Mouse (Mus musculus): Measurements from ENCODE around the gene Ank2.

DNA sequence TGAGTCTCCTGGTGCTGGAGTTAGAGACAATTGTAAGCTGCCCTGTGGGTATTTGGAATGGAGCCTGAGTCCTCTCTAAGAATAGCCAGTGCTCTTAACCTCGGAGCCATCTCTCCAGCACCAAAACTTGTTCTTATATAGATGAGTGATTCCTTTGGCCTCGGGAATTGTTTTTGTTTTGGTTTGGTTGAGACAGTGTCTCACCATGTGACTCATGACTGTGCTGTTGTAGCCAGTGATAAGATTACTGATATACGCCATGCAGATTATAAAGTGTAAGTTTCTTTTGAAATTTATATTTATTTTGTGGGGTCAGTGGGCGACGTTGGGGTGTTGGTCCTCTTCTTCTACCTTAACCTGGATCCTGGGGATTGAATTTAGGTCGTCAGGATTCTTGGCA is 21.1 kb upstream of the Ank2 start:
- TF ChIP-seq POLR2A (IDR thresholded peaks at IDR 0.05; ENCODE audit: control insufficient read depth, extremely low read depth, insufficient read depth, low read length, poor library complexity) (no peak), CTCF (IDR thresholded peaks at IDR 0.05; ENCODE audit: borderline replicate concordance, control insufficient read depth, extremely low read depth, insufficient read depth, low read length, poor library complexity) (no peak)

All from thymus, adult 2 months (tissue).